Mouse (Mus musculus) small intestine, adult 2 months (tissue): ENCODE results near the gene Zfp462.

Source experiments
- CTCF ChIP-seq: fragments of 200-500 bp; IDR thresholded peaks from 2 replicates; pipeline ENCODE4 v1.5.1; 2012; ENCODE audit warnings: low read depth, mild to moderate bottlenecking, control low read depth, inconsistent platforms, low read length, moderate library complexity, mixed read lengths; ENCODE audit not compliant: insufficient replicate concordance, insufficient read length; ENCODE audit errors: extremely low read depth
- POLR2A ChIP-seq: fragments of 200-500 bp; IDR thresholded peaks from 2 replicates; pipeline ENCODE4 v1.6.1; 2012; ENCODE audit warnings: low read depth, mild to moderate bottlenecking, control low read depth, inconsistent platforms, low read length, moderate library complexity

DNA sequence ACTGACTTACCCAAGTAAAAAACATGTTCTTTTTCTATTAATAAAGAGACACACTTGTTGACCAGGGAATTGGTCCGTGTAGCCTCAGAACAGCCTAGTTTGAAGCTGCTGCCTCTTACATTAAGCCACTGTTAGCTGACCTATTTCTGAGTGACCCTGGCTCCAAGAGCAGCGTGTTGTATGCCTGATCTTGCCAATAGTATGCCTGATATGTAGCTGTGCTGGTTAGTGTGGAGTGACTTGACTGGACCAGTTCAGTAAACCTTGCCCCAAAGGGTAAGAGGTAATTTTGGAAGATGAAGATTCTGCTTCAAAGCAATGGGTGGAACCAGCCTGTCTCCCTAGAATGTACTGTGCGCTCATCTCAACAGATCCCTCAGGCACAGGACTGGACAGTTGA, 26.5 kb downstream of the Zfp462 start:
- no peak for TF ChIP-seq POLR2A
- no peak for TF ChIP-seq CTCF
